8 mouse cellular contexts compared by ENCODE assay signal in genomic region chr15:12204319-12205159, GRCm38 (mm10). TPM values are rescaled to one million over a fixed set of nuclear protein-coding genes. Genes with fewer than 3 reads are reported as not detected.
DNase-seq lines count a peak whose midpoint lies in the region; ATAC-seq and TF ChIP-seq lines count a peak whose summit lies in the region.

Gene Mtmr12 (plus strand): TSS chr15:12205028.

- peak; percentile 44 for TF ChIP-seq CTCF in heart, adult 2 months (IDR thresholded peaks at IDR 0.05)

- WGBS in embryonic facial prominence, embryonic 14.5 days: under 1% methylated on average over 38 of the region's 58 CpGs
- WGBS in heart, adult 2 months: 1% methylated on average over 52 of the region's 58 CpGs
- under 1% methylated on average over 44 of the region's 58 CpGs for WGBS in limb, embryonic 13.5 days
- under 1% methylated on average over 55 of the region's 58 CpGs for WGBS in midbrain, embryonic 16.5 days

- H3K36me3 ChIP-seq in embryonic facial prominence, embryonic 14.5 days (ENCODE audit: control insufficient read depth, insufficient read depth, low read length): no peaks in the 10 kb centered on the region
- no peaks in the 10 kb centered on the region; the same call in 1 of the 2 replicates for H3K36me3 ChIP-seq in heart, adult 2 months (ENCODE audit: control insufficient read depth, insufficient read depth, low read length)
- H3K36me3 ChIP-seq in limb, embryonic 13.5 days: no peaks in the 10 kb centered on the region
- H3K36me3 ChIP-seq in midbrain, embryonic 16.5 days (ENCODE audit: control insufficient read depth, insufficient read depth, low read length): no peaks in the 10 kb centered on the region

- peak within 1 kb of the TSS; percentile 97 for H3K4me3 ChIP-seq in embryonic facial prominence, embryonic 14.5 days (ENCODE audit: low read depth, low read length)
- peak within 1 kb of the TSS; percentile 84 for H3K4me3 ChIP-seq in heart, adult 2 months
- H3K4me3 ChIP-seq in limb, embryonic 13.5 days: peak within 1 kb of the TSS; percentile 92
- H3K4me3 ChIP-seq in midbrain, embryonic 16.5 days (ENCODE audit: low read depth, low read length): peak within 1 kb of the TSS; percentile 89

- H3K9me3 ChIP-seq in embryonic facial prominence, embryonic 14.5 days (ENCODE audit: control insufficient read depth, low read length): no peaks in the 10 kb centered on the region
- no peaks in the 10 kb centered on the region for H3K9me3 ChIP-seq in limb, embryonic 13.5 days
- no peaks in the 10 kb centered on the region for H3K9me3 ChIP-seq in midbrain, embryonic 16.5 days (replicated peaks; ENCODE audit: control insufficient read depth, low read length, poor library complexity, severe bottlenecking)

- H3K27ac ChIP-seq in embryonic facial prominence, embryonic 14.5 days (replicated peaks; ENCODE audit: low read depth, low read length): peak within 1 kb of the TSS; percentile 90
- peak within 1 kb of the TSS; percentile 95 for H3K27ac ChIP-seq in heart, adult 2 months
- H3K27ac ChIP-seq in limb, embryonic 13.5 days: peak within 1 kb of the TSS; percentile 90
- peak within 1 kb of the TSS; percentile 88 for H3K27ac ChIP-seq in midbrain, embryonic 16.5 days (ENCODE audit: low read length)

- DNase-seq in 3T3-L1 (ENCODE audit: low read depth, low spot score): peak; percentile 99
- peak; percentile 99 for DNase-seq in adrenal gland, postnatal 4 days (ENCODE audit: low spot score in 2 of 2)
- peak; percentile 99 for DNase-seq in embryonic facial prominence, embryonic 14.5 days (ENCODE audit: low spot score)
- peak; percentile 100 for DNase-seq in heart, adult 2 months
- peak; percentile 99 to 100 for DNase-seq in kidney, adult 8-10 months
- DNase-seq in spleen, postnatal 10 days (ENCODE audit: low spot score in 2 of 2): peak; percentile 100

- ATAC-seq in embryonic facial prominence, embryonic 14.5 days (ENCODE audit: low read depth): peak; percentile 98
- ATAC-seq in limb, embryonic 13.5 days (ENCODE audit: low FRiP score, low read depth): peak; percentile 98
- ATAC-seq in midbrain, embryonic 16.5 days: peak; percentile 99

- H3K79me2 ChIP-seq in heart, adult 2 months (replicated peaks; ENCODE audit: control insufficient read depth, insufficient read depth, low read length): peaks cover 6% of the 10 kb centered on the region

- peak; percentile 53 for TF ChIP-seq POLR2A in heart, adult 2 months (IDR thresholded peaks at IDR 0.05; ENCODE audit: insufficient read depth, low read depth, low read length)

- H3K27me3 ChIP-seq in embryonic facial prominence, embryonic 14.5 days (replicated peaks; ENCODE audit: control insufficient read depth, insufficient read depth, low read length): no peaks in the 10 kb centered on the region
- no peaks in the 10 kb centered on the region for H3K27me3 ChIP-seq in heart, adult 2 months (ENCODE audit: control insufficient read depth, insufficient read depth, low read length)
- H3K27me3 ChIP-seq in limb, embryonic 13.5 days: no peaks in the 10 kb centered on the region
- no peaks in the 10 kb centered on the region for H3K27me3 ChIP-seq in midbrain, embryonic 16.5 days (ENCODE audit: control insufficient read depth, insufficient read depth, low read depth, low read length)

- intact Hi-C loops in heart, adult 2 months (cut with DNase I): loop anchor here (1.0 to 10.0 kb wide), 5 partner anchors 39 to 620 kb away; partner anchors contain the start of genes 6030458C11Rik and Drosha

- 0 out of 2 replicates have a peak, but pooled peaks have one; percentile 57 for TF ChIP-seq EP300 in heart, adult 2 months (IDR thresholded peaks at IDR 0.05; ENCODE audit: insufficient read depth, low read depth, low read length)

- peak within 1 kb of the TSS; percentile 95 for H3K9ac ChIP-seq in embryonic facial prominence, embryonic 14.5 days (ENCODE audit: low read depth, low read length)
- peak within 1 kb of the TSS; percentile 94 for H3K9ac ChIP-seq in heart, adult 2 months (ENCODE audit: low read depth, low read length)
- H3K9ac ChIP-seq in limb, embryonic 13.5 days: peak within 1 kb of the TSS; percentile 94
- peak within 1 kb of the TSS; percentile 92 for H3K9ac ChIP-seq in midbrain, embryonic 16.5 days (ENCODE audit: low read depth, low read length)

- H3K4me1 ChIP-seq in embryonic facial prominence, embryonic 14.5 days (ENCODE audit: control insufficient read depth, insufficient read depth, low read length): peaks cover 25% of the 10 kb centered on the region
- H3K4me1 ChIP-seq in heart, adult 2 months (ENCODE audit: control insufficient read depth, insufficient read depth, low read length): peaks cover 12% of the 10 kb centered on the region
- H3K4me1 ChIP-seq in limb, embryonic 13.5 days: peaks cover 37% of the 10 kb centered on the region
- peaks cover 22% of the 10 kb centered on the region for H3K4me1 ChIP-seq in midbrain, embryonic 16.5 days (ENCODE audit: control insufficient read depth, insufficient read depth, low read length)

- H3K4me2 ChIP-seq in embryonic facial prominence, embryonic 14.5 days (ENCODE audit: low read depth, low read length): peak within 1 kb of the TSS; percentile 79
- H3K4me2 ChIP-seq in limb, embryonic 13.5 days (replicated peaks): peak within 1 kb of the TSS; percentile 77
- peak within 1 kb of the TSS; percentile 78 for H3K4me2 ChIP-seq in midbrain, embryonic 16.5 days (ENCODE audit: low read length)

RNA-seq across cellular contexts. Expression of gene Mtmr12, which starts in this region (rescaled TPM):
- 10 to 100 TPM; 27.0 to 27.8 TPM for total RNA-seq in adrenal gland, postnatal 4 days (2021)
- polyA plus RNA-seq in embryonic facial prominence, embryonic 14.5 days (2014; fragmentation: Nextera tagmentation; extraction: Ambion mirVana): 15.5 and 16.0 TPM in 2 replicates
- 1 to 10 TPM; 8.8 to 9.2 TPM for total RNA-seq in heart, adult 2 months (2021)
- 7.4 and 9.7 TPM in 2 replicates for polyA plus RNA-seq in heart, adult 2 months (2012; rRNA removed)
- 16.3 and 18.5 TPM in 2 replicates for polyA plus RNA-seq in limb, embryonic 13.5 days (2015; fragmentation: Nextera tagmentation; extraction: Ambion mirVana)
- polyA plus RNA-seq in midbrain, embryonic 16.5 days (2015; fragmentation: Nextera tagmentation; extraction: Ambion mirVana): 8.1 TPM in 2 replicates

Comparison
In these comparisons a context has a peak if more than half of its experiments do, and no peak if none do; other contexts are left out.
1. Peak in every context shown above with its lines: DNase-seq, ATAC-seq, H3K4me3 ChIP-seq and H3K27ac ChIP-seq.